Mouse (Mus musculus) neutrophil, adult 5-6 weeks (primary cell): ENCODE data around the gene Cnnm4. TPM values are rescaled to one million over a fixed set of nuclear protein-coding genes. Genes with fewer than 3 reads are reported as not detected.
"Not testable (repeated sequence)": the region's sequence is repeated elsewhere in the genome, so short reads cannot be mapped to it uniquely, and the experiment has no call there.

Experiments used
- ATAC-seq: fragments of 151-379, 151-347 bp; 2 replicates; pipeline ENCODE4 v1.8.0; 2017; ENCODE audit warnings: mild to moderate bottlenecking, moderate TSS enrichment; ENCODE audit not compliant: insufficient number of reproducible peaks, poor library complexity, low FRiP score, severe bottlenecking; ENCODE audit errors: extremely low read depth
- total RNA-seq: library from RNA; stranded (forward); fragments of 200-1000 nt; gene quantifications from 2 replicates; pipeline ENCODE4 v1.2.3, GENCODE M21; 2017

Cnnm4 gene
- total RNA-seq, 1 experiment from 2014 or later: 15.8 TPM

DNA sequence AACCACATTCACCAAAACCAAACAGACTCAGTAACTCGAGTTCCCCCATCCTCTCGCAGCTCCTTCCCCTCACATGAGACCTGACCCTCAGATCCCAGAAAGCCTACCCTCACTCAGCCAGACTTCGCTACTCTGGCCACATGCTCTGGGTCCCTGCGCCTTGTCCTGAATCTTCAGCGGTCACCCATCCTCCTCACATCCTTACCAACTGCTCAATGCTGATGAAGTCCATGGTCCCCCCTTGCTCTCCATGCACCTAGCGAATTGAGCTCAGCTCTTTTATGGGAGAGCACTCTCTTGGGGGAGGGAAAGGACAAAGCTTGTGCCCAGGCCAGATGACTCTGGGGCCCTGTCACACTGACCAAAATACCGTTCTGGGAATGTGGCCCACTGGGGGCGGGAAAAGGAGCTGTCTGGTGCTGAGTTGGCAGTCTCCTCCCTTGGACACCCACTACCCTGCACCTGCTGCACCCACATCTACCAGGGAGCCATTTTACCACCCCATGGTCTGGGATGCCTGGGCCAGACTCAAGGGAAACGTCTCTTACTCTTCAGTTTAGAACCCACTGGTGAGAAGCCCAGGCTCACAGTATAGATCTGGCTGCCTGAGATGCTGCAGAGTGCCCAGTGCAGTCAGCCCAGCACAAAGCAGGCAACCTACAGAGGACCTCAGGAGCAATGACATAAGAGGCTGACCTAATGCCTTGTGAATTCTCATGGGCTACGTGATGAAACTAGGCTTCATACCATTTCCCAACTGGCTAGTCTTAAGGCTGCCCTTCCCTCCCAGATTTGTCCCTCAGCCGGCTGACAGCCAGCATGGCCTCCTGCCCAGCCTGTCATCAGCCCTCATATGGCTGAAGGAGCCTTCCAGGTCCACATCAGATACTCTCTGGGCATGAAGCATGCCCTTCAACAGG lies 64.3 kb downstream of the Cnnm4 start:
- ATAC-seq: no peak

DNA sequence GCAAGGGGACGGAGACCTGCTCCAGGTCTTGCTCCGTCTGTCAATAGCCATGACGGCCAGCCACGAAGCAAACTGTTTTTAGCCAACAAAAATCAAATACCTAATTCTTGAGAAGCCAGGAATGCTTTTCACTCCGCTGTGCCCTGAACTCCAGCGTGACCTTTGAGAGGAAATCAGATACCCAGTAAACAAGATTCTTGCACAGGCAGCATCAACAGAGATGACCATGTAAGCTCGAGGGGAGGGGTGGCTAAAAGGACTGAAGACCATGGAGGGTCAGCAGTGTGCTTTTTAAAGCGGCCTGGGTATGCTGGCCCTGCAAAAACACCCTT lies 64.9 kb downstream of the Cnnm4 start:
- no peak for ATAC-seq

DNA sequence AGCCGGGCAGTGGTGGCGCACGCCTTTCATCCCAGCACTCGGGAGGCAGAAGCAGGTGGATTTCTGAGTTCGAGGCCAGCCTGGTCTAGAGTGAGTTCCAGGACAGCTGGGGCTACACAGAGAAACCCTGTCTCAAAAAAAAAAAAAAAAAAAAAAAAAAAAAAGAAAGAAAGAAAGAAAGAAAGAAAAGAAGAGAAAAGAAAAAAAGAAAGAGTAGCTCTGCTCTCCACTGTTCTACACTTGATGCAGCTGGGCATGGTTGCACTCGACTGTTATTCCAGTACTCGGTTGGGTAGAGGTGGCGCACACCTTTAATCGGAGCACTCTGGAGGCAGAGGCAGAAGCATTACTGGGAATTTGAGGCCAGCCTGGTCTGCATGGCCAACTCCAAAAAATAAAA lies 65.4 kb downstream of the Cnnm4 start, which contains the start of gene Ankrd23:
Ankrd23 (minus strand) TSS at position 101 of the 400 bp plus-strand sequence.
- not testable (repeated sequence) for ATAC-seq

DNA sequence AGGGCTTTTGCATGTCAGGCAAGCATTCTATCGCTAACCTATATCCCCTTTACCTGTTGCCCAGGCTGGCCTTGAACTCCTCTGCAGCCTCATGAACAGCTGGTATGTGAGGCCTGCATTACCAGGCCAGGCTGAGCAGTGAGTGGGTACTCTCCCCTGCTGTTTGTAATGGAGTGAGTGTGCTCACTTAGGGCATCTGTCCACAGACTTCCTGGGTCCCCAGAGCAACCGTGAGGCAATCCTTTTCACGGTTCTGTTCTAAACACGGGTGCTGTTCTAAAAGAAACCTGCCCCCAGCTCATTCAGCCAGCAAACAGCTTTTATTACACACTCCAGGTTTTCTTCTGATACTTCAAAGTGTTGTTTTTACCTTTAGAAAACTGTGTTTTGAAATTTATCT lies 67.3 kb downstream of the Cnnm4 start:
- no peak for ATAC-seq

DNA sequence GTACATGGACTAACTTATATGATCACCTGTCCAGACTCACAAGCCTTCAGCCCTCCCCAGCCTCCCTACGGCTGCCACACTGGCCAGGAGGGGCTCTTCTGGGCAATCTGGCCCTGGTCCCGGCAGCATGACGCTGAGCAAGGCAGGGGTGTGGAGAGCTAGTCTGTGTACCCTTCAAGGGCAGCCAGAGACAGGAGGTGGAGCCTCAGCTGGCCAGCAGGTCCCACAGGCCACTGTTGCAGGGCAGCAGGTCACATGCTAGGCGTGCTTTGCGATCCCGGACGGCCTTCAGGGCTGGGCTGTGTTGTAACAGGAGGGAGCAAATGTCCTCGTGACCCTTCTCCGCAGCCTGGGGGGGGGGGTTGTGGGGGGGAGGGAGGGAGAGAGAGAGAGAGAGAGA lies 67.8 kb downstream of the Cnnm4 start, which contains the start of gene Gm42417:
Gm42417 (minus strand) TSS at position 244 of the 400 bp plus-strand sequence.
- no peak for ATAC-seq

DNA sequence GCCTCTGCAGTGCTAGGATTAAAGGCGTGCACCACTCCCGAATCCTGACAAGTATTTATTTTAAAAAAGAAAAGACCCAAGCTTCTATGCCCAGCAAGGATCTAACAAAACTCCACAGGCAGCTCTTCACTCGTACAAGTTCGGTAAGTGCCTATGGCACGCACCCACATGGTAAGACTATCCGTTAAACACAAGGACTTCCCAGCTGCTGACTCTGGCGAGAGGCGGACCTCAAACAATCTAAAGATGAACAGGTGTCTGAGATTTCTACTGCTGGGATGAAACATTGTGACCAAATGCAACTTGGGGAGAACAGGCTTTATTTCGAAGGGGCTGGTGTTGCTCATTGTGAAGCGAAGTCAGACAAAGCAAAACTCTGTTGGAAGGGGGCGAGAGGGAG lies 68.7 kb downstream of the Cnnm4 start:
- ATAC-seq: no peak

DNA sequence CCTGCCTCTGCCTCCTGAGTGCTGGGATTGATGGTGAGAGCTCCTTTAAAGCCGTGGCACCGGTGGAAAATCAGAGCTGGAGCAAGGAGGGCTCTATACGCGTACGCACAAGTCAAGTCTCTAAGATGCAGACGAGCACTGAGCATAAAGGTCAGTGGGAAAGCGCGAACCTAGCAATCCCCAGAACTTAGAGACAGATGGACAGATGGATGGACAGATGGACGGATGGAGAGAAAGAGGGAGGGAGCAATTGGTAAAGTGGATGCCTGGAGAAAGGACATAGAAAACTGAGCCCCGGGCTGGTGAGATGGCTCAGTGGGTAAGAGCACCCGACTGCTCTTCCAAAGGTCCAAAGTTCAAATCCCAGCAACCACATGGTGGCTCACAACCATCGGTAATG lies 69.4 kb downstream of the Cnnm4 start:
- no peak for ATAC-seq

DNA sequence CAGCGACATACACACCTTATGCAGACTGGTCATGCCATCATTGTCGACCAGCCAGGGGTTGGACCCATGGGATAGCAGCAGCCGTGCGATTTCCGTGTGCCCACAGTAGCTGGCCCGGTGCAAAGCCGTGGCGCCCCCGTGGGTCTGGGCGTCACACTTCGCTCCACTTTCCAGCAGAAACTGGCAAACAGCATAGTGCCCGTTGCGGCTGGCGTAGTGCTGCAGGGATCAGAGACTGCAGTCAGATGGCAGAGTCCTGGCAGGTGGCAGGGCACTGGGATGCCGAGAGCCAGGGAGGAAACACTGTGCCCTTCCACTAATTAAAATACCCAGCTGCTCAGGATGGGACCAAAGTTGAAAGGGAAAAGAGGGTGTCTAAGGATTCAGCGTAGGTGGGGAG lies 70.4 kb downstream of the Cnnm4 start:
- ATAC-seq: no peak

DNA sequence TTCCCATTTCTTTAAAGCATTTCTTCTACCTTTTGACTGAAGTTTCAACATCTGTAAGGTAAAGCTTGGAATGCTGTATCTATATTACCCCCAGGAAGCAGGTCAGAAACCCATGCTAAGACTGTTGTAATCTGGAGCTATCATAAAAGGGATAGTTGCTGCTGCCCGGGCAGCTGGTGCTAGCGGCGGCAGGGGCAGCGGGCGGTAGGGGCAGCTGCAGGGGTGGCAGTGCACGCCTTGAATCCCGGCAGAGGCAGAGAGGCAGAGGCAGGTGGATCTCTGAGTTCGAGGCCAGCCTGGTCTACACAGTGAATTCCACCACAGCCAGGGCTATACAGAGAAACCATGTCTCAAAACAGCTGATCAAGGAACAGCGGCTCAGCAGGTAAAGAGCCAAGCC lies 71.5 kb downstream of the Cnnm4 start:
- no peak for ATAC-seq

DNA sequence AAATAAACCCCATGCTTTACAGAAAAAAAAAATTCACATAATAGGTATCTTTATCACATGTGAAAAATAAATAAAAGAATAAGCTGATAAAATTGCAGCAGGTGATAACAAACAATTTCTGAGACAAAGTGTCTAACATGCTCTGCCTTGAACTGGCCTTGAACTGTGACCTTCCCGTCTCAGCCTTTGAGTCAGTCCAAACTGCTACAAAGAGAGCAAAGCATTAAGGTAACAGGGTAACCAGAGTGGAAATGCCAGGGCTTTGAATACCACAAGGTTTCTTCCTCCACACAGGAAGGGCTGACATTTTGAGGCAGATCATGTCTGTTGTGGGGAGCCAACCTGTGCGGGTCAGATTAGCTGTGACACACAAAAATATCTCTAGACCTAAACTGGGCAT lies 74.0 kb downstream of the Cnnm4 start:
- no peak for ATAC-seq

DNA sequence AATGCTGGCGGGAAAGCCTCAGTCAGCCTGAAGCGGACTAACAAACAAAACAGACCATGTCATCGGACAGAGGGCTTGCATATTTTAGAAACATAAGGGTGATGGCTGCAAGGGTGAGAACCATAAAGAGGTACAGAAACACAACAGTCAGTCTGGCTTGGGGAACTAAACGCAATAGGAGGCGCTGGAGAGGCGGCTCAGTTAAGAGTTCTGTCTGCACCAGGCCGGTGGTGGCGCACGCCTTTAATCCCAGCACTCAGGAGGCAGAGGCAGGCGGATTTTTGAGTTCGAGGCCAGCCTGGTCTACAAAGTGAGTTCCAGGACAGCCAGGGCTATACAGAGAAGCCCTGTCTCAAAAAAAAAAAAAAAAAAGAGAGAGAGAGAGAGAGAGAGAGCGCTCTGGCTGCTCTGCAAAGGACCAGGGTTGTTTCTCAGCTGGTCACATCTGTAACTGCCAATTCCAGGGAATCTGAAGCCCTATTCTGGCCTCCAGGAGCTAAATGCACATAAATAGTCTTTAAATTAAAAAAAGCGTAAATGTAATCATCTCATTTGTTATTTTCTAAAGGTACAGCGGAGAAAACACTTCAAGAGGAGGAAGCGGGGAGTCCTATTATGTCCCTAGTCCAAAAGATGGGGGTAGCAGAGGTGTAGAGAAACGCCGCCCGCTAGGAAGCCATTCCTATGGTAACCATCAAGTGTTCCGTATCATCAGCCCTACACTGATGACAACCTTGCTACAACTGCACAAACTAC lies 74.6 kb downstream of the Cnnm4 start:
- ATAC-seq: no peak

DNA sequence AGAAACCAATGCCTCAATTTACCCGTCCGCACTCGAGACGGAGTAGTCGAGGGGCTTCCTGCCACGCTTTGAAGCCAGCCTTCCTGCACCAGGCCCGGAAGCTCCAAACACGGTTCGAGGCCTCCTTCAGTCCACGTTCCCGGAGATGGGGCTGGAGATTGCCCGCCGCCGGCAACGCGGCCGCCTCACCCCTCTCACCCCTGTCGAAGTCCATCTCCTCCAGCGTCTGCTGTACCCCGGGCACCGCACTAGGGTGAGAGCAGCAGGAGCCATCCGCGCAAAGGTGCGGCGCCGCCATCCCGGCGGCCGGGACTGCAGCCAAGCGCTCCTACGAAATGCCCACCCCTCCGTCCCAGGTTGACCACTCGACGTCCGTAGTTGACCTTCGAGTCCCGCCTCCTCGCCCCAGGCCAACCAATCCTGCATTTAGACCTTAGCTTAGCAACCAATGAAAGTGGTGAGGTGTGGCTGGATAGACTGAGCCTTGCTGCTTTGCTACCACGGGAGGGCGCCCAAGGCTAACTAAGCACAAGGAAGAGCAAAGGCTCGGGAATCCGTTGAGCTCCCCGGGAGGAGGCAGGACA lies 75.6 kb downstream of the Cnnm4 start, which contains the start of gene Ankrd39:
Ankrd39 (minus strand) TSS at position 558 of the 584 bp plus-strand sequence.
- peak; percentile 98 for ATAC-seq

DNA sequence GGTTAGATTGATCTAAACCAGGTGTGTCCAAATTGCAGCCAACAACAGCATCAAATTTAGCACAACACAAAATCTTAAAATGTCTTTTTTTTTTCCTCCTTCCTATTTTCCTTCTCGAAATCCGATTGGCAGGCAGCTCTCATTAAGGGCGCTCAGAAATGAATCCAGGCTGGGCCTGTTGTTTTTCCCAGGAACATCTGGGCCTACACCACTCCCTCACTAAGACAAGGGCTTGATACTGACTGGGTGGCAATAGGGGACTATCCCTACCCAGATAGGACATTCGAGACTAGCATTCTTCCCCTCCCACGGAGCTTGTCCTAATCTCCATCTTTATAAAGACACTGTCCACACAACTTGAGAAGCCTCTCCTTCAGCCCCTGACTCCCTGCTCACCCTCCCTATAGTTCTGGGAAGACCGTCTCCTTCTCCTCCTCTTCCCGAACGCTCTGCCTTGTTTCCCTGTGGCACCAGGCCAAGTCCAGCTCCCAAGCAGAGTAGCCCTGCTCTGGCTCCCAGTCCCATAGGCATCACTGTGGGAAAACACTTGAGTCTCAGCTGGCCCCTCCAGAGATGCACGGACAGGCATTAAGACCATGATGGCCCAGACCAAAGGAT lies 76.7 kb downstream of the Cnnm4 start:
- ATAC-seq: no peak

DNA sequence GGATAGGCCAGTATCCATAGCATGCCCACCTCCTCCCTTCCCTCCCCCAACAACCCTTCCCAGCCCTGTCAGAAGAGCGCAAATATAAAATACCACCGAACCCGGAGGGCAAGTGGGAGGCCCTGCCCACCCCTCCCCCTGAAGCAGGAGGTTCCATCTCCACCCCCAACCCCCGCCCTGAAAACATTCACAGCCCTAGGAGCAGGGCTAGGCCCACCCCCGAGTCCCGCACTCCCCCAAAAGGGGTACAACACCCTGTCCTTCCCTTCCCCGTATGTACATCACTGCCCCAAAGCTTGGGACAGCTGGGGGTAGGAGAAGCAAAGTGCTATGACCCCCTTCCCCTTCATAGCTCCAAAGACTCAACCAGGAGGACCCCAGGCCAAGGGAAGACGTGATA lies 77.4 kb downstream of the Cnnm4 start:
- no peak for ATAC-seq

DNA sequence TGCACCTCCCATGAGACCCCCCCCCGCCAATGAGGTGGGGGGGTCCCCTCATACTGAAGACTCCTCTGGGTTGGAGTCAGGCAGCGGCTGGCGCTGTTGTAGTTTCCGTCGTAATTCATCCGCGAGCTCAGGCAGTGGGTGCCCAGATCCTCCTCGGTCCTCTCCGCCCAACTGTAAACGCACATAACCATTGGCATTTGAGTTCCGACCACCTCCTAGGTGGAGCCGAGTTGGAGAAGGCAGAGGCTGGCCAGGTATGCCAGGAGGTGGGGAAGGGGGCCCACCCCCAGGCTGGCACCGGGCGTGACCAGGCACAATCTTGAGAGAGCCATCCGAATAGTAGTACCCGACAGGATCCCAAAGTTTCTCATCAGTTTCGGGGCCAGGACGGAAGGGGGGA lies 78.1 kb downstream of the Cnnm4 start:
- ATAC-seq: no peak

DNA sequence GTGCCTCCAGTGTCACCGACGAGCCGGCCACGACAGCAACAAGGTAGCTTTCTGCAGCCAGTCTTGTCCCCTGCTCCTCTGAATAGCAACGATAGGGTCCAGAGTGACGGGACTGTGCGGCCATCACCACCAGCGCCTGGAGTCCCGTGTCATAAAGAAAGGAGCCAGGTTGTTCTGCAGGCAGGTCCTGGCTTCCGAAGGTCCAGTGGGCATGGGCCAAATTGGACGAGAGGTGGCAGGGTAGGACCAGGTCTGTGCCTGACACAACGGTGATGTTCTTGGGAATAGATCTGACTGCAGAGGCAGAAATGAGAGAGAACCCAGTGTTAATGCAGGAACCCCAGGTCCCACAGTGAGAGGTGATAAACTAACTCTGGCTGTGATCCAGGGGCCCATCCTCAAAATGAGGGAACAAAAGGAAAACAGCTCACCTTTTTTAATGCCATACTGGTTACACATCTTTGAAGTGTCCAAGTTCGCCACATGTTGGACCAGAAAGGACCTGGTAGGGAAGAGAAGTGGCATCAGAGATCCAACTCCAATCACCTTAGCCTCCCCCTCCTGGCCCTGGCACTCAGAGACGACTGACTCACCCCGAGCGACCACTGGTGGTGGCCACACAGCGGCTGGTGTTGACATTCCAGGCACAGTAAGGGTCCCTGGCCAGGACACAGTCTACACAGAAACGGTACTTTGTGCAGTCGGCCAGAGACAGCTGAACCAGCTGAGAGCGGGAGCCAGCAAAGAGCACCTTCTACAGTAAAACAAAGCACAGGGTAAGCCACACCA lies 78.8 kb downstream of the Cnnm4 start:
- ATAC-seq: no peak

DNA sequence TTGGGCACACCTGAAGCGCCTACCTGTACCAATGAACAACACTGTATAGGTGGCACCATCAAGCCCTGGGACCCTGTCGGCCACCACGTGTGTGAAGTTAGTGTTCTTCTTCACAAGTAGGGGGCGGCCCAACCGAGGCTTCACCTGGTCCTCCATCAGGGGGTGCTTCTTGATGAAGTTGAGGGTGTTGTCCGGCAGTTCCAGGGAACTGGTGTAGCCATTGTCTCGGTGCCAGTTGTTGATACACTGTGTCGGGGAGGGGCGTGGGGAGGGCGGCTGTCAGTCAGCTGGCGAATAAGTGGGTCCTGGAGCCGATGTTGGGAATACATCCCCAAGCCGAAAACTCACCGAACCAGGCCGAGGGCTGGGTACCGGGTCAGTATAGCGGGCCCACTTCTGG lies 80.5 kb downstream of the Cnnm4 start:
- no peak for ATAC-seq

DNA sequence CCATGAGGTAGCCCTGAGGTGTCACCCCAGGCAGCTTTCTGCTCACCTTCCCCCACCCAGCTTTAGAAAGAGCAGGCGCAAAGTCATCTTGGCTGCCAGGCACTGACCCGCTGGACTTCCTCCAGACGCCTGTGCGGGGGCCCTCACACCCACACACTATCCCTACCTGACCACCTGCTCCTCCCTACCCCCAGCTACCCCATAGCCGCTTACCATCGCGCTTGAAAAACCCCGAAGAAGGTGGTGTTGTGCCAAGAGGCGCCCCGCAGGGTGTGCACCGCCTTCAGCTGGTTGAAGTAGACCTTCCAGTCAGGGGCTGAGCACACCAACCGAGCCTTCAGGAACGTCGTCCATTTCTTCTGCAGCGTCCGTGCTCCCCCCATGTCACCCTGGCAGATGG lies 81.1 kb downstream of the Cnnm4 start:
- ATAC-seq: no peak
